Mouse (Mus musculus) midbrain, postnatal 0 days (tissue): ENCODE results near the gene Sphk1. TPM values are rescaled to one million over a fixed set of nuclear protein-coding genes. Genes with fewer than 3 reads are reported as not detected.
"Not testable (repeated sequence)": the region's sequence is repeated elsewhere in the genome, so short reads cannot be mapped to it uniquely, and the experiment has no call there.

Experiments used
- ATAC-seq: fragments of 200-750 bp; cut with Nextera tagmentation; 2 replicates; pipeline ENCODE4 v1.8.0; 2017; ENCODE audit warnings: moderate number of reproducible peaks, mild to moderate bottlenecking, moderate TSS enrichment, moderate library complexity; ENCODE audit not compliant: low FRiP score
- DNase-seq: peaks from one replicate; pipeline ENCODE4 v3.0.0-alpha.2; 2015; ENCODE audit warnings: low spot score
- H3K27ac ChIP-seq: fragments of 300-500 bp; sonication (generic); 2 replicates; pipeline ENCODE4 v1.5.1; 2014; ENCODE audit warnings: low read depth, mild to moderate bottlenecking, low read length, mixed read lengths
- H3K27me3 ChIP-seq: fragments of 300-500 bp; sonication (generic); 2 replicates; pipeline ENCODE4 v1.6.1; 2014; ENCODE audit warnings: low read length, control low read depth, mixed read lengths; ENCODE audit not compliant: insufficient read depth
- H3K36me3 ChIP-seq: fragments of 300-500 bp; sonication (generic); 2 replicates; pipeline ENCODE4 v1.6.1; 2014; ENCODE audit warnings: low read length, control low read depth, mixed read lengths; ENCODE audit not compliant: insufficient read depth
- H3K4me1 ChIP-seq: fragments of 300-500 bp; sonication (generic); 2 replicates; pipeline ENCODE4 v1.6.1; 2014; ENCODE audit warnings: mild to moderate bottlenecking, control low read depth, antibody characterized with exemption, low read length, mixed read lengths; ENCODE audit not compliant: insufficient read depth
- H3K4me2 ChIP-seq: fragments of 300-500 bp; sonication (generic); 2 replicates; pipeline ENCODE4 v1.6.1; 2014; ENCODE audit warnings: low read depth, mild to moderate bottlenecking, low read length, mixed read lengths; ENCODE audit not compliant: poor library complexity, severe bottlenecking
- H3K4me3 ChIP-seq: fragments of 300-500 bp; sonication (generic); 2 replicates; pipeline ENCODE4 v1.5.1; 2014; ENCODE audit warnings: low read depth, mild to moderate bottlenecking, low read length, moderate library complexity
- H3K9ac ChIP-seq: fragments of 300-500 bp; sonication (generic); replicated peaks from 2 replicates; pipeline ENCODE4 v1.6.1; 2014; ENCODE audit warnings: mild to moderate bottlenecking, low read length, moderate library complexity, mixed read lengths; ENCODE audit not compliant: poor library complexity, severe bottlenecking
- H3K9me3 ChIP-seq: fragments of 300-500 bp; sonication (generic); 2 replicates; pipeline ENCODE4 v1.6.1; 2016; ENCODE audit warnings: low read length, control low read depth
- CTCF ChIP-seq: IDR thresholded peaks from 2 replicates; pipeline ENCODE4 v1.5.1; 2016; ENCODE audit warnings: antibody characterized with exemption, mild to moderate bottlenecking
- WGBS: fragments of 180-500 bp; shearing (Covaris S2); extraction: QIAGEN DNeasy Blood & Tissue Kit; methylation state at CpG from one replicate; pipeline ENCODE4 v1.1.7; 2014; 5-methylcytosine and 5-hydroxymethylcytosine counted together
- polyA plus RNA-seq: library from polyadenylated mRNA; unstranded; fragments of >200 nt; fragmentation: Nextera tagmentation; extraction: Ambion mirVana; gene quantifications from 2 replicates; pipeline ENCODE4 v1.2.1, GENCODE M21; 2015
- total RNA-seq: library from RNA; depleted of rRNA; stranded (reverse); fragments of >200 nt; gene quantifications from 2 replicates; pipeline ENCODE4 v1.2.3, GENCODE M21; 2014

Sphk1 gene
- total and polyA plus RNA-seq, 2 experiments from 2014 or later = 9.3 to 12.4 TPM

GRCm38 (mm10) chr11:116488693-116489375 lies 41.9 kb upstream of the Sphk1 start:
- WGBS = 73% methylated on average over 14 of the region's 14 CpGs
- Histone ChIP-seq H3K27me3 (no peaks in the 10 kb centered on the region), H3K9ac (peak overlapping the region; percentile 87; the same call in 1 of the 2 replicates), H3K9me3 (no peaks in the 10 kb centered on the region), H3K4me2 (peak overlapping the region; percentile 59), H3K4me3 (peak overlapping the region; percentile 99), H3K36me3 (peaks cover 22% of the 10 kb centered on the region), H3K27ac (no peak overlapping the region), H3K4me1 (0 out of 2 replicates have a peak, but pooled peaks cover 2% of the 10 kb centered on the region)
- no peak for DNase-seq
- no peak for ATAC-seq
- TF ChIP-seq CTCF = peak; percentile 61

GRCm38 (mm10) chr11:116489771-116490231 lies 40.9 kb upstream of the Sphk1 start:
- Histone ChIP-seq H3K36me3 (peaks cover 14% of the 10 kb centered on the region), H3K4me3 (peak overlapping the region; percentile 99), H3K4me1 (0 out of 2 replicates have a peak, but pooled peaks cover 2% of the 10 kb centered on the region), H3K4me2 (peak overlapping the region; percentile 59), H3K27ac (peak overlapping the region; percentile 83), H3K9ac (peak overlapping the region; percentile 87), H3K9me3 (no peaks in the 10 kb centered on the region), H3K27me3 (no peaks in the 10 kb centered on the region)
- 3% methylated on average over 37 of the region's 39 CpGs for WGBS
- DNase-seq (no peak), ATAC-seq (peak; percentile 42; the same call in 1 of the 2 replicates)
- TF ChIP-seq CTCF = no peak

GRCm38 (mm10) chr11:116490232-116491107 lies 40.3 kb upstream of the Sphk1 start:
- H3K4me1 ChIP-seq = 0 out of 2 replicates have a peak, but pooled peaks cover 2% of the 10 kb centered on the region
- H3K4me2 ChIP-seq = peak overlapping the region; percentile 59
- H3K27me3 ChIP-seq = no peaks in the 10 kb centered on the region
- TF ChIP-seq CTCF = peak; percentile 1
- no peaks in the 10 kb centered on the region for H3K9me3 ChIP-seq
- H3K27ac ChIP-seq = peak overlapping the region; percentile 83
- peak overlapping the region; percentile 99 for H3K4me3 ChIP-seq
- 2% methylated on average over 47 of the region's 62 CpGs for WGBS
- ATAC-seq (peak; percentile 89), DNase-seq (peak; percentile 94)
- peaks cover 8% of the 10 kb centered on the region for H3K36me3 ChIP-seq
- peak overlapping the region; percentile 87 for H3K9ac ChIP-seq

GRCm38 (mm10) chr11:116491338-116491737 lies 39.4 kb upstream of the Sphk1 start:
- no peak for DNase-seq
- Histone ChIP-seq H3K9ac (no peak overlapping the region), H3K36me3 (peaks cover under 1% of the 10 kb centered on the region), H3K9me3 (no peaks in the 10 kb centered on the region), H3K27ac (no peak overlapping the region), H3K4me3 (no peak overlapping the region), H3K4me1 (0 out of 2 replicates have a peak, but pooled peaks cover 2% of the 10 kb centered on the region), H3K4me2 (no peak overlapping the region), H3K27me3 (no peaks in the 10 kb centered on the region)
- peak; percentile 37 for TF ChIP-seq CTCF
- ATAC-seq = no peak
- WGBS = 78% methylated on average over 6 of the region's 6 CpGs

- not testable (repeated sequence) for ATAC-seq
- WGBS = 89% methylated on average over 1 of the region's 1 CpGs
These were observed 38.2 kb upstream of the Sphk1 start for GRCm38 (mm10) chr11:116492507-116492906.

More at GRCm38 (mm10) chr11:116492507-116492906, 38.2 kb upstream of the Sphk1 start:
- H3K27me3 ChIP-seq, H3K4me1 ChIP-seq, H3K9me3 ChIP-seq, H3K9ac ChIP-seq, H3K27ac ChIP-seq, H3K4me2 ChIP-seq, H3K4me3 ChIP-seq, H3K36me3 ChIP-seq, DNase-seq: not testable (repeated sequence)
